Mouse (Mus musculus) liver, embryonic 11.5 days (tissue): ENCODE results near the gene Igfbp6. TPM values are rescaled to one million over a fixed set of nuclear protein-coding genes. Genes with fewer than 3 reads are reported as not detected.

Experiments
- ATAC-seq: fragments of 200-750 bp; cut with Nextera tagmentation; replicated peaks from 2 replicates; pipeline ENCODE4 v1.8.0; 2017; ENCODE audit warnings: moderate number of reproducible peaks, mild to moderate bottlenecking, moderate TSS enrichment, moderate library complexity; ENCODE audit not compliant: low FRiP score
- DNase-seq: peaks from one replicate; pipeline ENCODE4 v3.0.0-alpha.2; 2017; ENCODE audit warnings: low spot score
- H3K27ac ChIP-seq: fragments of 300-500 bp; sonication (generic); 2 replicates; pipeline ENCODE4 v1.5.1; 2014; ENCODE audit warnings: mild to moderate bottlenecking, low read depth, low read length, control low read depth
- H3K27me3 ChIP-seq: fragments of 300-500 bp; sonication (generic); replicated peaks from 2 replicates; pipeline ENCODE4 v1.6.1; 2014; ENCODE audit warnings: low read length, mixed read lengths; ENCODE audit not compliant: control insufficient read depth, insufficient read depth
- H3K36me3 ChIP-seq: fragments of 300-500 bp; sonication (generic); 2 replicates; pipeline ENCODE4 v1.6.1; 2014; ENCODE audit warnings: mild to moderate bottlenecking, low read length, moderate library complexity, mixed read lengths; ENCODE audit not compliant: control insufficient read depth, insufficient read depth
- H3K4me1 ChIP-seq: fragments of 300-500 bp; sonication (generic); replicated peaks from 2 replicates; pipeline ENCODE4 v1.6.1; 2014; ENCODE audit warnings: low read length, mixed read lengths; ENCODE audit not compliant: control insufficient read depth, insufficient read depth
- H3K4me2 ChIP-seq: fragments of 300-500 bp; sonication (generic); 2 replicates; pipeline ENCODE4 v1.6.1; 2014; ENCODE audit warnings: mild to moderate bottlenecking, control low read depth, moderate library complexity
- H3K4me3 ChIP-seq: fragments of 300-500 bp; sonication (generic); 2 replicates; pipeline ENCODE4 v1.5.1; 2014; ENCODE audit warnings: low read depth, low read length, control low read depth
- H3K9ac ChIP-seq: fragments of 300-500 bp; sonication (generic); 2 replicates; pipeline ENCODE4 v1.6.1; 2014; ENCODE audit warnings: low read depth, low read length, control low read depth
- H3K9me3 ChIP-seq: fragments of 300-500 bp; sonication (generic); 2 replicates; pipeline ENCODE4 v1.6.1; 2016; ENCODE audit warnings: low read length, inconsistent platforms, mixed read lengths; ENCODE audit not compliant: control insufficient read depth
- WGBS: fragments of 180-500 bp; shearing (Covaris S2); extraction: QIAGEN DNeasy Blood & Tissue Kit; methylation state at CpG from one replicate; pipeline ENCODE4 v1.1.7; 2014; 5-methylcytosine and 5-hydroxymethylcytosine counted together
- polyA plus RNA-seq: library from polyadenylated mRNA; unstranded; fragments of >200 nt; fragmentation: Nextera tagmentation; extraction: Ambion mirVana; gene quantifications from 2 replicates; pipeline ENCODE4 v1.2.1, GENCODE M21; 2014

The Igfbp6 gene
- polyA plus RNA-seq, 1 experiment from 2014 or later = 1.1 TPM

DNA sequence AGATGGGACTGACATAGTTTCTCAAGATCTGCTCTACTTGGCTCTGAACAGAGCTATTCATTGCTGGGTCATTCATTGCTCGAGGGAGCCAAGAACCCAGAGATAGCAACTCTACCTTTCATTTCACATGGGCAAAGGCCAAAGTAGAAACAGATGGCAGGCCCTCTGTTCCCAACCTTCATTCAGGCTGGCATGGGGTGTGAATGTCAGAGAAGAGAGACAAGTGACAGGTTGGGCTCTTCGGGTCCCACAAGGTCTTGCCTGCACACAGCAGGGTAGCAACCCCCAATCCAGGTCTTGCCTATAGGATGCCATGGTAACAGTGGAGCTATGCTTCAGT is 24.4 kb upstream of the Igfbp6 start:
- ATAC-seq (no peak), DNase-seq (no peak)
- no peak overlapping the region for H3K4me3 ChIP-seq
- H3K4me1 ChIP-seq = peaks cover 3% of the 10 kb centered on the region; the same call in 1 of the 2 replicates
- H3K9me3 ChIP-seq = no peaks in the 10 kb centered on the region
- no peak overlapping the region for H3K9ac ChIP-seq
- WGBS = 77% methylated on average over 2 of the region's 2 CpGs
- no peak overlapping the region for H3K4me2 ChIP-seq
- no peak overlapping the region for H3K27ac ChIP-seq
- H3K27me3 ChIP-seq = no peaks in the 10 kb centered on the region
- H3K36me3 ChIP-seq = peaks cover 26% of the 10 kb centered on the region

DNA sequence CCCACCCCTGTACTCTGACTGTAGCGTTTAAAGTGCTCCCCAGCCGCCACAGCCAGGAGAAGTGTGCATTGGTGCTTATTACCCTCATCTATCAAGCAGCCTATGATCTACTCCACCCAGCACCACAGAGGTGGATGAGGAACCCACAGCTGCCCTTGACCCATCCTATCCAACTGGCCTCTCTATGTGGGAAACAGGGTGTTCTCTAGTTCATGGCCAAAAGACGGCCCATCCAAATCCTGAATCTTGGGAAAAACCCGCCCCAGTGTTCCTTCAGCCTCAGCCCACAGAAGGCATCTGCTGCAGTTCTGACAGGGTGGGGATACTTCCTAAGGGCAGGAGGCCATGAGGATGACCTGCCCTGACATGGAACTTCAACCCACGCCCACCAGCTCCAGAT is 23.6 kb upstream of the Igfbp6 start:
- H3K9ac ChIP-seq = no peak overlapping the region
- H3K36me3 ChIP-seq = peaks cover 30% of the 10 kb centered on the region
- WGBS = 81% methylated on average over 5 of the region's 5 CpGs
- no peaks in the 10 kb centered on the region for H3K9me3 ChIP-seq
- H3K4me1 ChIP-seq = peaks cover 3% of the 10 kb centered on the region; the same call in 1 of the 2 replicates
- H3K4me2 ChIP-seq = no peak overlapping the region
- H3K4me3 ChIP-seq = no peak overlapping the region
- no peak for DNase-seq
- H3K27me3 ChIP-seq = no peaks in the 10 kb centered on the region
- ATAC-seq = no peak
- H3K27ac ChIP-seq = no peak overlapping the region

GRCm38 (mm10) chr15:102126303-102126702 is 17.9 kb upstream of the Igfbp6 start:
- Histone ChIP-seq H3K4me2 (no peak overlapping the region), H3K36me3 (peaks cover 39% of the 10 kb centered on the region; the same call in 1 of the 2 replicates), H3K9me3 (no peaks in the 10 kb centered on the region), H3K9ac (no peak overlapping the region), H3K4me3 (no peak overlapping the region), H3K27ac (no peak overlapping the region), H3K4me1 (no peaks in the 10 kb centered on the region; the same call in 1 of the 2 replicates), H3K27me3 (no peaks in the 10 kb centered on the region)
- WGBS = 79% methylated on average over 2 of the region's 2 CpGs
- DNase-seq (no peak), ATAC-seq (no peak)

DNA sequence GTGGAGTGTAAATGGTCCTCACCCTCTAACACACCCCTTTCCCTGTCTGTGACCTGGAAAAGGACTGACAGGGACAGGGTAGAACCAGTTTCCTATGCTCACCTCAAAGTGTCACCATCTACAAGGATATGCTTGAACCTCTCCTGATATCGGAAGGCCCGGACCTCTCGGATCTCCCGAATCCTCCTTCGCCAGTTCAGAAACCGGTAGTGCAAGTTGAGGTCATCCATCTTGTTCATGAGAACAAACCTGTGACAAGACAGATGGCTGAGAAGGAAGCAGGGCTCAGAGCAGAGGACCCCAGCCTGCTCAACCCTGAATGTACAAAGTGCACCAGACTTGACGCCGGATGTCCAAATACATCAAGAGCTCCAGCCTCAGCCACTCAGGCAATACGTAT is 10.8 kb upstream of the Igfbp6 start:
- DNase-seq (no peak), ATAC-seq (no peak)
- Histone ChIP-seq H3K4me2 (no peak overlapping the region), H3K27me3 (no peaks in the 10 kb centered on the region), H3K4me3 (no peak overlapping the region), H3K4me1 (peaks cover 18% of the 10 kb centered on the region), H3K9ac (no peak overlapping the region), H3K36me3 (peaks cover 27% of the 10 kb centered on the region), H3K27ac (no peak overlapping the region), H3K9me3 (no peaks in the 10 kb centered on the region)
- WGBS = 92% methylated on average over 9 of the region's 9 CpGs

- ATAC-seq (no peak), DNase-seq (no peak)
- peak overlapping the region; percentile 82; the same call in 1 of the 2 replicates for H3K27ac ChIP-seq
- H3K9me3 ChIP-seq = no peaks in the 10 kb centered on the region
- peaks cover 18% of the 10 kb centered on the region for H3K4me1 ChIP-seq
- no peaks in the 10 kb centered on the region for H3K27me3 ChIP-seq
- H3K4me2 ChIP-seq = peak overlapping the region; percentile 97
- WGBS = 79% methylated on average over 2 of the region's 2 CpGs
- peaks cover 21% of the 10 kb centered on the region for H3K36me3 ChIP-seq
- H3K4me3 ChIP-seq = peak overlapping the region; percentile 83
- no peak overlapping the region for H3K9ac ChIP-seq
Observed at GRCm38 (mm10) chr15:102134709-102135108, 9.5 kb upstream of the Igfbp6 start.

DNA sequence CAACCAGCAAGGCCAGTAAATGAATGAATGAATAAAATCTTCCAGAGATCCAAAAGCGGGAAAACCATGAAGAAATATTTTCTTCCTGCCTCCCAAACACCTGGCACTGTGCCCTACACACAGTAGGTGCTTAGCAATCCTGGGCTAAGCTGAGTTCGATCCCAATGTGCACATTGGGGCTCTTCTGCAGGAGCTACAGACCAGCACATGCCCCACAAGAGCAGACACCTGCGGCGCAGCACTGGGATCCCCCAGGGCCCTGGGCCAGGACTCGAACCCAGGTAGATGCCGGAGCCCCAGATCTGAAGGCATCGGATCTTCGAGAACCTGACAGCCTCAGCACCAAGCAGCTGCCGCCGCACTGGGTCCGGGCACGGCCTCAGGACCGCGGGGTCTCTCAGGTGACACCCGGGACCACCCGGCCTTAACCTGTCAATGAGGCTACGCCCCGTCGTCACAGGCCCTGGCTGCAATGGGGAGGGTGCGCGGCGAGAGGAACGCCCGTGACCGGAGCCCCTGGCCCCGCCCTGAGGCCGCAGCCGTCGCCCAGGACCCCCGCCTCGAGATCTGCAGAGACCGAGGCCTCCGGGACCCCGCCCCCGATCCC is 8.5 kb upstream of the Igfbp6 start:
- H3K27me3 ChIP-seq = no peaks in the 10 kb centered on the region
- ATAC-seq (peak; percentile 73), DNase-seq (no peak)
- H3K36me3 ChIP-seq = peaks cover 16% of the 10 kb centered on the region
- WGBS = 2% methylated on average over 35 of the region's 35 CpGs
- peaks cover 18% of the 10 kb centered on the region for H3K4me1 ChIP-seq
- H3K9ac ChIP-seq = peak overlapping the region; percentile 79
- no peaks in the 10 kb centered on the region for H3K9me3 ChIP-seq
- H3K27ac ChIP-seq = peak overlapping the region; percentile 82
- H3K4me3 ChIP-seq = peak overlapping the region; percentile 83
- peak overlapping the region; percentile 97 for H3K4me2 ChIP-seq

GRCm38 (mm10) chr15:102136129-102136758 is 7.9 kb upstream of the Igfbp6 start, which contains the start of gene Spryd3:
Gene Spryd3, minus strand, starts transcription at chr15:102136234.
- DNase-seq (peak; percentile 99), ATAC-seq (peak; percentile 99)
- H3K36me3 ChIP-seq = peaks cover 10% of the 10 kb centered on the region
- peak within 1 kb of the TSS; percentile 97 for H3K4me2 ChIP-seq
- H3K27me3 ChIP-seq = no peaks in the 10 kb centered on the region
- peak within 1 kb of the TSS; percentile 82 for H3K27ac ChIP-seq
- peak within 1 kb of the TSS; percentile 79 for H3K9ac ChIP-seq
- H3K4me3 ChIP-seq = peak within 1 kb of the TSS; percentile 83
- peaks cover 18% of the 10 kb centered on the region for H3K4me1 ChIP-seq
- 1% methylated on average over 50 of the region's 50 CpGs for WGBS
- H3K9me3 ChIP-seq = no peaks in the 10 kb centered on the region

DNA sequence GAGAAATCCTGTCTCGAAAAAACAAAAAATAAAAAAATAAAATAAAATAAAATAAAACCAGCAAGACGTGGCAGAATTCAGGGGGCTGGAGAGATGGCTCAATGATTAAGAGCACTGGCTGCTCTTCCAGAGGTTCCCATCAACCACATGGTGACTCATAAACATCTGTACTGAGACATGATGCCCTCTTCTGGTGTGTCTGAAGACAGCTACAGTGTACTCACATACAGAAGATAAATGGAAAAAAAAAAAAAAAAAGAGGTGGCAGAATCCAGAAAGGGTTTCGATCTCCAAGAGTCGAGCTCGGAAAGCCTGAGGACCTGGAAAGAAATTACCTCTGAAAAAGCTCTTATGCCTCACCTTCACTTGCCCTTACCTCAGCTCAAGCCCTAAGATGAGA is 3.0 kb upstream of the Igfbp6 start:
- no peak overlapping the region for H3K9ac ChIP-seq
- no peak overlapping the region for H3K4me2 ChIP-seq
- 88% methylated on average over 5 of the region's 5 CpGs for WGBS
- H3K4me3 ChIP-seq = no peak overlapping the region
- ATAC-seq (no peak), DNase-seq (no peak)
- peaks cover 32% of the 10 kb centered on the region for H3K27me3 ChIP-seq
- peaks cover 17% of the 10 kb centered on the region for H3K4me1 ChIP-seq
- H3K9me3 ChIP-seq = no peaks in the 10 kb centered on the region
- no peak overlapping the region for H3K27ac ChIP-seq
- no peaks in the 10 kb centered on the region for H3K36me3 ChIP-seq
